Mouse (Mus musculus): Measurements from ENCODE around the gene Fam189b. TPM values are rescaled to one million over a fixed set of nuclear protein-coding genes. Genes with fewer than 3 reads are reported as not detected.

Fam189b gene
- polyA plus RNA-seq, 1 experiment from 2014 or later, result 43.6 TPM

DNA sequence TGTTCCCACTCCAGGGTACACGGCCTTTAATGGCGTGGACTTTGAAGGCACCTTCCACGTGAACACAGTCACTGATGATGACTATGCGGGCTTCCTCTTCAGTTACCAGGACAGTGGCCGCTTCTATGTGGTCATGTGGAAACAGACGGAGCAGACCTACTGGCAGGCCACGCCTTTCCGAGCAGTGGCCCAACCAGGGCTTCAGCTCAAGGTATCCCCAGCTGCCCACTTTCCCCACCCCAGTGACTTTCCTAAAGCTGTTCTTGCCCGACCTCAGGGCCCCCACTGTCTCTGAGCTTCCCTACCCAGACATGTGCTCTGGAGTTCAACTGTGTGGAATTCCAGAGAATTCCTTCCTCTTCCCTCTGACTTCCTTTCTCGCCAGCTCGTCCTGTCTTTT, 41.9 kb downstream of the Fam189b start:
- Histone ChIP-seq H3K36me3 (ENCODE audit: insufficient read depth, low read length) (no peaks in the 10 kb centered on the region), H3K27ac (ENCODE audit: low read length) (no peak overlapping the region), H3K4me2 (replicated peaks; ENCODE audit: low read depth, low read length) (no peak overlapping the region), H3K4me3 (ENCODE audit: low read length) (no peak overlapping the region), H3K9me3 (ENCODE audit: low read length) (no peaks in the 10 kb centered on the region), H3K27me3 (ENCODE audit: insufficient read depth, low read length) (peaks cover 3% of the 10 kb centered on the region; the same call in 1 of the 2 replicates), H3K4me1 (ENCODE audit: insufficient read depth, low read length) (peaks cover 35% of the 10 kb centered on the region), H3K9ac (replicated peaks; ENCODE audit: low read length) (no peak overlapping the region)
- no peak for ATAC-seq (ENCODE audit: low FRiP score, low TSS enrichment)
- WGBS, result 80% methylated on average over 11 of the region's 11 CpGs

DNA sequence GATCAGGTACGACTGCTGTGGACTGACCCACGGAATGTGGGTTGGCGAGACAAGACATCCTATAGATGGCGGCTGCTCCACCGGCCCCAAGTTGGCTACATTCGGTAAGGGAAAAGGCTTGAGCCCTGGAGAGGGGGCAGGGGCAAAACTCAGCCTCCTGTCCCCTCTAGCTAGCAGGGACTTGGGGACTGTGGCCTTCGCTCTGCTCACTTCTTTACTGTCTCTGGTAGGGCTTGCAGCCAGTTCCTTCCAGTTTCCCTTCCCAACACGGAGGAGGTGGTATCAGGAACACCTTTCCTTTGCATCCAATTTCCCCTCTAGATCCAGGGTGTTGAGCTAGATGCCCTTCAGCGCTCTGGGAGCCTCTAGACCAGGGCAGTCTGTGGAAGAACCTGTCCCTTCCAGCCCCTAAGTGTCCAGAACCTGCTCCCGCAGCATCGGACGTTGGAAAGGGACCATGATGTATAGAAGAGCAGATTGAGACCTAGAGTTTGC, 42.4 kb downstream of the Fam189b start:
- Histone ChIP-seq H3K4me3 (ENCODE audit: low read length) (no peak overlapping the region), H3K27me3 (ENCODE audit: insufficient read depth, low read length) (peaks cover 3% of the 10 kb centered on the region; the same call in 1 of the 2 replicates), H3K4me1 (ENCODE audit: insufficient read depth, low read length) (peaks cover 38% of the 10 kb centered on the region), H3K27ac (ENCODE audit: low read length) (no peak overlapping the region), H3K36me3 (ENCODE audit: insufficient read depth, low read length) (no peaks in the 10 kb centered on the region), H3K9ac (replicated peaks; ENCODE audit: low read length) (no peak overlapping the region), H3K9me3 (ENCODE audit: low read length) (no peaks in the 10 kb centered on the region), H3K4me2 (replicated peaks; ENCODE audit: low read depth, low read length) (no peak overlapping the region)
- 65% methylated on average over 12 of the region's 12 CpGs for WGBS
- no peak for ATAC-seq (ENCODE audit: low FRiP score, low TSS enrichment)

DNA sequence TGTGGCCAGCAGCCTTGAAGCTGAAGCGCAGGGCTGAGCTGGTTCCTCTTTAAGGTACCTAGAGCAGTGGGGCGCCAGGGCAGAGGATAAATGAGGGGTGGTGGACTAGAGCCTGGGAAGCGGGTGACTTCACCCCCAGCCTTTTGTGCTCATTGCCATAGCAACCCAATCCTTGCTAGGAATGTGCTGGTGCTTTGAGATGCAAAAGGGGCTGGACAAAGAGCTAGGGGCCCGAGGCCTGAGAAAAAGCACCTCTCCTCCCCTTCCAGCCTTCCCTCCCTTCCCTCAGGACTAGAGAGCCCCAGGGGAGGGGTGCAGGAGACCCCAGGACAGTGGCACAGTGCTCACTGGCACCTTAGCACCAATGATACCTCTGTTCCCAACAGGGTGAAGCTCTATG, 43.0 kb downstream of the Fam189b start:
- no peak overlapping the region for H3K27ac ChIP-seq (ENCODE audit: low read length)
- peak overlapping the region; percentile 11; the same call in 1 of the 2 replicates for H3K9ac ChIP-seq (replicated peaks; ENCODE audit: low read length)
- 42% methylated on average over 4 of the region's 4 CpGs for WGBS
- peak overlapping the region; percentile 81 for H3K4me2 ChIP-seq (replicated peaks; ENCODE audit: low read depth, low read length)
- H3K27me3 ChIP-seq (ENCODE audit: insufficient read depth, low read length), result peaks cover 3% of the 10 kb centered on the region; the same call in 1 of the 2 replicates
- peaks cover 38% of the 10 kb centered on the region for H3K4me1 ChIP-seq (ENCODE audit: insufficient read depth, low read length)
- H3K36me3 ChIP-seq (ENCODE audit: insufficient read depth, low read length), result no peaks in the 10 kb centered on the region
- ATAC-seq (ENCODE audit: low FRiP score, low TSS enrichment), result no peak
- H3K9me3 ChIP-seq (ENCODE audit: low read length), result no peaks in the 10 kb centered on the region
- H3K4me3 ChIP-seq (ENCODE audit: low read length), result no peak overlapping the region

DNA sequence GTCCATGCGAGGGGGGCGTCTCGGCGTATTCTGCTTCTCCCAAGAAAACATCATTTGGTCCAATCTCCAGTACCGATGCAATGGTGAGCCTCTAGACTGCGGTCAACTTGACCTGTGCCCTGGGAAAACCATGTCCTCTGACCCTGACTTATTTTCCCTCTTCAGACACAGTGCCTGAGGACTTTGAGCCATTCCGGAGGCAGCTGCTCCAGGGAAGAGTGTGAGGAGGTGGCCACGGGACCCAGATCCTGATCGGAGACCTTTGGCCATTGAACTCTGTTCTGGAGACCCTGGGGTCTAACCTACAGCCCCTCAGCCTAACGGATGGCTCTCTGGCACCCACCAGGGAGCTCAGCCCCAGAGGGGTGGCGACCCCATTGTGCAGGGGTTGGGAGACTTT, 43.4 kb downstream of the Fam189b start:
- no peaks in the 10 kb centered on the region for H3K9me3 ChIP-seq (ENCODE audit: low read length)
- H3K4me2 ChIP-seq (replicated peaks; ENCODE audit: low read depth, low read length), result peak overlapping the region; percentile 81
- WGBS, result 38% methylated on average over 11 of the region's 11 CpGs
- no peaks in the 10 kb centered on the region for H3K36me3 ChIP-seq (ENCODE audit: insufficient read depth, low read length)
- H3K27ac ChIP-seq (ENCODE audit: low read length), result no peak overlapping the region
- H3K27me3 ChIP-seq (ENCODE audit: insufficient read depth, low read length), result peaks cover 3% of the 10 kb centered on the region; the same call in 1 of the 2 replicates
- ATAC-seq (ENCODE audit: low FRiP score, low TSS enrichment), result no peak
- peak overlapping the region; percentile 66; the same call in 1 of the 2 replicates for H3K9ac ChIP-seq (replicated peaks; ENCODE audit: low read length)
- H3K4me3 ChIP-seq (ENCODE audit: low read length), result peak overlapping the region; percentile 53; the same call in 1 of the 2 replicates
- H3K4me1 ChIP-seq (ENCODE audit: insufficient read depth, low read length), result peaks cover 38% of the 10 kb centered on the region

DNA sequence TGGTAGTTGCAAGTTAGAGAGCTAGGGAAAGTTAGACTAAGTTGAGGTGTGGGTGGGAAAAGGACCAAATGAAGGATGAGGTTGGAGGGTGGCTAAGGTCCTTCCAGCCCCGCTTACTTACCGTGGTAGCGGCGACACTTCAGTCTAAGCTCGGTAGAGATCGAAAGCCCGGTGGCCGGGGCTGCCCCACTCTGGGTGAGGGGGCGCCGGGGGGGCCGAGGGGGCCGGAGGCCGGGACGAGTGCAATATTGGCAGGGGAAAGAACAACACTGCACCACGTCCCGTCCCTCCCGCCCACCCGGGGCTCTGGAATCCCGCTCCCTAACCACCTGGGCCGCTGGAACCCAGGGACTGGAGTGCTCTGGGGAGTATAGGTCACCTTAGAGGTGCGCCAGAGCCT, 44.0 kb downstream of the Fam189b start, which contains the start of gene Mtx1:
Gene Mtx1 (minus strand): TSS at position 189 of the 400 bp plus-strand sequence.
- H3K9ac ChIP-seq (replicated peaks; ENCODE audit: low read length), result peak within 1 kb of the TSS; percentile 66
- H3K4me3 ChIP-seq (ENCODE audit: low read length), result peak within 1 kb of the TSS; percentile 53
- peaks cover 3% of the 10 kb centered on the region; the same call in 1 of the 2 replicates for H3K27me3 ChIP-seq (ENCODE audit: insufficient read depth, low read length)
- H3K27ac ChIP-seq (ENCODE audit: low read length), result peak within 1 kb of the TSS; percentile 84
- peak within 1 kb of the TSS; percentile 81 for H3K4me2 ChIP-seq (replicated peaks; ENCODE audit: low read depth, low read length)
- no peaks in the 10 kb centered on the region for H3K9me3 ChIP-seq (ENCODE audit: low read length)
- peaks cover 43% of the 10 kb centered on the region for H3K4me1 ChIP-seq (ENCODE audit: insufficient read depth, low read length)
- peak; percentile 4; the same call in 1 of the 2 replicates for ATAC-seq (ENCODE audit: low FRiP score, low TSS enrichment)
- H3K36me3 ChIP-seq (ENCODE audit: insufficient read depth, low read length), result no peaks in the 10 kb centered on the region
- WGBS, result 4% methylated on average over 21 of the region's 21 CpGs

DNA sequence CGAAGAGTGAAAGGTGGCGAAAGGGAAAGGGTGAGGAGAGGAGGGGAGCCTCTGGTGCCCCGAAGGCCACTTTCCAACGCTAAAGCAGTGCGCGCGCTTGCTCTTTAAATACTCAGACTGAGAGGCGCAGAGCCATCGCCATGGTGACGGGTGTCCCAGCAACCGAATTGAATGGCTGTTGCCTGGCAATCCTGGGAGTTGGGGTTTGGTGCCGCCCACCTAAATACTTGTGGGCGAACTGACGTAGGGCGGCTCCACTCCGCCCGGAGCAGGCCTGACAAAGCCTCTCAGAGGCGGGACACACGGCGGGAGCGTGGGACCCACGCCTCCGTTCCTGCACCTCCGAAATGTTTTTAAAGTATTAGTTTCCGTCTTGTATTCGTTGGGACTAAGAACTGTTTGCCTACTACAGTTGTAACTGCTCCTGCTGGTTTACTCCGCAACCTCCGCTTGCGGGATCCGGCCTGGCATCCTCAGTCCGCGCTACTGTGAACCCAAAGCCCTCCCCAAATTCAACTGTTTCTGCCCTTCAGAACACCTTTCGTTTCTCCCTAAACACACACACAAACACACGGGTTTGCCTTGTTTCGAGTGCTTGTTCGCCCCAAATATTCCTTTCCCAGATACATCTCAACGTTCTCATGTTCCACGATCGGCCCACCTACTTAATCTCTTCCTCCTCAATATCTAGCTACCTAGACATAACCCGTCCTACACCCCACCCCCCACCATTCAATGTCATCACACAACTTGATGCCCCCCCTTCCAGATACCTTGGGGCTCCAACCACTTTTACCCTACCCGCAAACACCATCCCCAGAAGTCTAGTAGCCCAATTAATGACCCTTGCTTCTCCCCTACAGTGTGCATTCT, 44.6 kb downstream of the Fam189b start:
- no peaks in the 10 kb centered on the region for H3K9me3 ChIP-seq (ENCODE audit: low read length)
- peak overlapping the region; percentile 84 for H3K27ac ChIP-seq (ENCODE audit: low read length)
- H3K4me1 ChIP-seq (ENCODE audit: insufficient read depth, low read length), result peaks cover 44% of the 10 kb centered on the region
- peak overlapping the region; percentile 66 for H3K9ac ChIP-seq (replicated peaks; ENCODE audit: low read length)
- WGBS, result 2% methylated on average over 41 of the region's 41 CpGs
- peak; percentile 82 for ATAC-seq (ENCODE audit: low FRiP score, low TSS enrichment)
- H3K27me3 ChIP-seq (ENCODE audit: insufficient read depth, low read length), result peaks cover 3% of the 10 kb centered on the region; the same call in 1 of the 2 replicates
- peak overlapping the region; percentile 53 for H3K4me3 ChIP-seq (ENCODE audit: low read length)
- no peaks in the 10 kb centered on the region for H3K36me3 ChIP-seq (ENCODE audit: insufficient read depth, low read length)
- H3K4me2 ChIP-seq (replicated peaks; ENCODE audit: low read depth, low read length), result peak overlapping the region; percentile 81

DNA sequence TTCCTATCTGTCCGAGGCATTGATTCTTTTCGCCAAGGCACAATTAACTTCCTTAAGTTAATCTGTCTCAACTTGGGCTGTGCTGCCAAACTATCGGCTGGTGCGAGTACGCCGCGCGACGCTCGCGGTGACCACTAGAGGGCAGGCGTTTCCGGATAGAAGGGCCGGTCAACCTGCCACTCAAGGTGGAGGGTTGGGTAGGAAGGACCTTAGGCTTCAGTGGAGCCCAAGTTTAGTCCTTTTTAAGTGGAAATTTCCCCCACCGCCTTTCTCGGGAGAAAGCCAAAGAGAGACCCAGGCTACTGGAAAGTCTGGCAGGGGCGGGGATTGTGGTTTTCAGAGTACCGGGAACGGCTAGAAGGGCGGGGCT, 45.2 kb downstream of the Fam189b start:
- peak overlapping the region; percentile 81 for H3K4me2 ChIP-seq (replicated peaks; ENCODE audit: low read depth, low read length)
- ATAC-seq (ENCODE audit: low FRiP score, low TSS enrichment), result peak; percentile 57
- H3K36me3 ChIP-seq (ENCODE audit: insufficient read depth, low read length), result no peaks in the 10 kb centered on the region
- peaks cover 3% of the 10 kb centered on the region; the same call in 1 of the 2 replicates for H3K27me3 ChIP-seq (ENCODE audit: insufficient read depth, low read length)
- H3K9ac ChIP-seq (replicated peaks; ENCODE audit: low read length), result peak overlapping the region; percentile 66
- H3K4me3 ChIP-seq (ENCODE audit: low read length), result peak overlapping the region; percentile 53
- no peaks in the 10 kb centered on the region for H3K9me3 ChIP-seq (ENCODE audit: low read length)
- WGBS, result under 1% methylated on average over 20 of the region's 20 CpGs
- H3K27ac ChIP-seq (ENCODE audit: low read length), result peak overlapping the region; percentile 84
- peaks cover 48% of the 10 kb centered on the region for H3K4me1 ChIP-seq (ENCODE audit: insufficient read depth, low read length)

DNA sequence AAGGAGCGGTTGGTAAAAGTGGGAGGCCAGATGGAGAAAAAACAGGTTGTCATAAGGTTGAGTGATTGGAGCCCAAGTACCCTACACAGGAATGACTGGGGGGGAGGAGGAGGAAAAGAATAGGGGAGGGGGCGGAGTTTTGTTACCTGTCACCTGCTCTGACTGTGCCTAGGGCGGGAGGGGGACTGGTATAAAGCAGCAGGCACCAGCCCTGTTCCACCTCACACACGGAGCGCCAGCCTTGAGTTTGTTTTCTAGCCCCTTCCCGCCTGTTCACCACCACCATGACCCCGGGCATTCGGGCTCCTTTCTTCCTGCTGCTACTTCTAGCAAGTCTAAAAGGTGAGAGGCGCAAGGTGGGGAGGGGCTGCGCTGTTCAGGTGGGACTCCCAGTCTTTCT, 45.9 kb downstream of the Fam189b start, which contains the start of gene Muc1:
Gene Muc1 (plus strand): TSS at position 222 of the 400 bp plus-strand sequence.
- WGBS, result 20% methylated on average over 10 of the region's 10 CpGs
- peak; percentile 14 for ATAC-seq (ENCODE audit: low FRiP score, low TSS enrichment)

DNA sequence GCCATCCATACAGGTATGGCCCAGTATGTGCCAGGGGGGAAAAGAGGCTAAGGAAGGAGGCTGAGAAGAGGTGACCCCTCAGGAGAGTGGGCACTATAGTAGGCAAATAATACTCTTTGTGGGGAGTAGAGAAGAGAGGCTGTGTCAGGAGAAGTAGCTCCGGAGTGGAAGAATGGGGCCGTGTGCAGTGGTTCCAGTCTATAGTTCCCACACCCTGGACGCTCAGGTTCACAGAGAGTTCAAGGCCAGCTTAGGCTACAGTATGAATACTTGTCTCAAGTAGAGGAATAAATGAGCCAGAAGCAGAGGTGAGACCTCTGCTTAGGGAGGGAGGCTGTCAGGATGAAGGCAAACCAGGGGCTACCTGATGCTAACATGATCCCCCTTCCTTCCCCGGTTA, 46.3 kb downstream of the Fam189b start:
- no peaks in the 10 kb centered on the region for H3K9me3 ChIP-seq (ENCODE audit: low read length)
- peak overlapping the region; percentile 81 for H3K4me2 ChIP-seq (replicated peaks; ENCODE audit: low read depth, low read length)
- H3K36me3 ChIP-seq (ENCODE audit: insufficient read depth, low read length), result no peaks in the 10 kb centered on the region
- peak overlapping the region; percentile 84 for H3K27ac ChIP-seq (ENCODE audit: low read length)
- H3K4me1 ChIP-seq (ENCODE audit: insufficient read depth, low read length), result peaks cover 54% of the 10 kb centered on the region
- H3K4me3 ChIP-seq (ENCODE audit: low read length), result peak overlapping the region; percentile 53
- H3K27me3 ChIP-seq (ENCODE audit: insufficient read depth, low read length), result peaks cover 3% of the 10 kb centered on the region; the same call in 1 of the 2 replicates
- H3K9ac ChIP-seq (replicated peaks; ENCODE audit: low read length), result peak overlapping the region; percentile 55; the same call in 1 of the 2 replicates
- 42% methylated on average over 4 of the region's 4 CpGs for WGBS
- ATAC-seq (ENCODE audit: low FRiP score, low TSS enrichment), result no peak

More for the DNA sequence above, 45.9 kb downstream of the Fam189b start, which contains the start of gene Muc1:
- Histone ChIP-seq H3K4me2 (replicated peaks; ENCODE audit: low read depth, low read length) (peak within 1 kb of the TSS; percentile 81), H3K36me3 (ENCODE audit: insufficient read depth, low read length) (no peaks in the 10 kb centered on the region), H3K4me3 (ENCODE audit: low read length) (peak within 1 kb of the TSS; percentile 53), H3K27ac (ENCODE audit: low read length) (peak within 1 kb of the TSS; percentile 84), H3K27me3 (ENCODE audit: insufficient read depth, low read length) (peaks cover 3% of the 10 kb centered on the region; the same call in 1 of the 2 replicates), H3K9ac (replicated peaks; ENCODE audit: low read length) (peak within 1 kb of the TSS; percentile 66), H3K4me1 (ENCODE audit: insufficient read depth, low read length) (peaks cover 53% of the 10 kb centered on the region), H3K9me3 (ENCODE audit: low read length) (no peaks in the 10 kb centered on the region)

Data from kidney, embryonic 16.5 days (tissue).